Comparison of ENCODE assay signal across 11 mouse cellular contexts in the genomic region with DNA sequence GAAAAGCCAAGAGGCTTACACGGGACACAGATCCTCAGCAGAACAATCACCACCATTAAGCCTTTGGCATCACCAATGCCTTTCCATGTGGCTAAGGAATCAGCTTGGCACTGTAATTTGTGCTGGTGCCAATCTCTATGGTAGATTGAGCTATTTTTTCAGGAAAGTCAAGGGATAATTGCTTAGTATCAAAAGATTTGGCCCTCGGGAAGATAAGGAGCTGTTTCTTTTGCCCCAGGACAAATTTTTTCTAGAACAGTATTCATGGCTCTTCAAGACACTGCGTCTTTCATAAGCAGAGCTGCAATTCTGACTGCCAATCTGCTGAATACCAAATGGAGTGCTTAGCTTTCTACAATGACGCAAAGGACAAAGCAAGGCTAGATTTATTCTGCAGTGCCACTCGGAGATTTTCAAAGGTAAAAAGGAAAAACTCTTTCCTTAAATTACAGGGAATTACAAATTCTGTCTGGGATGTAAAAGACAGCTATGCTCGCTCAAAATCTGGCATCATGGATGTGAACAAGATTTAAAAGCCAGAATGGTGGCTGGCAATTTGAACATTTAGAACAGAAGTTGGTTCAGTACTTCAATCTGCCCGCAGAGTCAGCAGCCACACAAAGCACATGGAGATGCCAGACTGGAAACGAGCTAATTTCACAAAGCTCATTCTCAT. TPM values are rescaled to one million over a fixed set of nuclear protein-coding genes. Genes with fewer than 3 reads are reported as not detected.
DNase-seq lines count a peak whose midpoint lies in the region; ATAC-seq and TF ChIP-seq lines count a peak whose summit lies in the region.
"Had no signal": no experiment of that assay in that cellular context is flagged by ENCODE, and none has a peak within 500 bp of the region (broad histone marks: within the 10 kb centered on the region; RNA-seq: fewer than 3 reads in every experiment).

No protein-coding gene starts in this region.

- no peaks in the 10 kb centered on the region for H3K36me3 ChIP-seq in forebrain, postnatal 0 days (ENCODE audit: insufficient read depth)
- H3K36me3 ChIP-seq: lung, embryonic 15.5 days had no signal

- H3K9me3 ChIP-seq in forebrain, postnatal 0 days (ENCODE audit: low read length) = no peaks in the 10 kb centered on the region
- H3K9me3 ChIP-seq: lung, embryonic 15.5 days had no signal

- ATAC-seq in forebrain, postnatal 0 days = peak; percentile 93
- ATAC-seq: intestine, embryonic 16.5 days had no signal

- H3K4me1 ChIP-seq in forebrain, postnatal 0 days (ENCODE audit: insufficient read depth) = peaks cover 11% of the 10 kb centered on the region; the same call in 1 of the 2 replicates

- peak overlapping the region; percentile 20 for H3K4me2 ChIP-seq in forebrain, postnatal 0 days (ENCODE audit: low read depth)
- H3K4me2 ChIP-seq: lung, embryonic 15.5 days had no signal

- no peak overlapping the region for H3K4me3 ChIP-seq in forebrain, postnatal 0 days (ENCODE audit: low read depth, low read length)
- H3K4me3 ChIP-seq: lung, embryonic 15.5 days had no signal

- peak overlapping the region; percentile 96 for H3K27ac ChIP-seq in forebrain, postnatal 0 days (ENCODE audit: low read depth, low read length)
- H3K27ac ChIP-seq: lung, embryonic 15.5 days had no signal

- peak; percentile 4 for DNase-seq in embryo, embryonic 10.5 days (ENCODE audit: low spot score)
- DNase-seq in embryo, embryonic 9.5 days (ENCODE audit: extremely low spot score) = no peak
- DNase-seq in forebrain, postnatal 0 days = peak; percentile 94
- peak; percentile 25 to 56 for DNase-seq in left cerebral cortex, adult 9 months (ENCODE audit: low spot score in 2 of 2)
- DNase-seq in right cerebral cortex, postnatal 10 days (ENCODE audit: low spot score in 2 of 2) = peak; percentile 54 to 76
- no peak for DNase-seq in kidney, adult 8-10 months
- DNase-seq in testis, postnatal 10 days (ENCODE audit: low spot score) = no peak
- no peak for DNase-seq in kidney, postnatal 36 days

- peak overlapping the region; percentile 36 for H3K9ac ChIP-seq in forebrain, postnatal 0 days
- H3K9ac ChIP-seq: lung, embryonic 15.5 days had no signal

- no peaks in the 10 kb centered on the region for H3K27me3 ChIP-seq in forebrain, postnatal 0 days (ENCODE audit: insufficient read depth, low read length)
- H3K27me3 ChIP-seq: lung, embryonic 15.5 days had no signal

- 9% methylated on average over 8 of the region's 8 CpGs for WGBS in forebrain, postnatal 0 days

- TF ChIP-seq CTCF in forebrain, postnatal 0 days (IDR thresholded peaks at IDR 0.05; ENCODE audit: low read depth) = no peak

RNA-seq across cellular contexts. Expression of gene Gm28047, which starts 41.0 kb away (rescaled TPM):
- total RNA-seq in forebrain, postnatal 0 days (2014; rRNA removed) = not detected in 2 replicates
- polyA plus RNA-seq in forebrain, postnatal 0 days (2015; fragmentation: Nextera tagmentation; extraction: Ambion mirVana) = 0.74 TPM in 1 of 2 replicates, not detected in the other
- polyA plus RNA-seq: intestine, embryonic 16.5 days; lung, embryonic 15.5 days; stomach, embryonic 16.5 days had no signal

RNA-seq across cellular contexts. Expression of gene Atf7, which starts 41.4 kb away (rescaled TPM):
- 9.9 and 13.2 TPM in 2 replicates for total RNA-seq in forebrain, postnatal 0 days (2014; rRNA removed)
- 8.4 and 10.2 TPM in 2 replicates for polyA plus RNA-seq in forebrain, postnatal 0 days (2015; fragmentation: Nextera tagmentation; extraction: Ambion mirVana)

RNA-seq across cellular contexts. Expression of gene Npff, which starts 59.1 kb away (rescaled TPM):
- total RNA-seq in forebrain, postnatal 0 days (2014; rRNA removed) = 2.5 and 3.1 TPM in 2 replicates
- 1.5 and 1.7 TPM in 2 replicates for polyA plus RNA-seq in forebrain, postnatal 0 days (2015; fragmentation: Nextera tagmentation; extraction: Ambion mirVana)

Comparison
In these comparisons a context has a peak if more than half of its experiments do, and no peak if none do; other contexts are left out.
1. DNase-seq: peak in embryo, embryonic 10.5 days (single experiment), forebrain, postnatal 0 days (single experiment), left cerebral cortex, adult 9 months (2 of 2) and right cerebral cortex, postnatal 10 days (2 of 2); none in embryo, embryonic 9.5 days (single experiment), kidney, adult 8-10 months (0 of 2), testis, postnatal 10 days (single experiment) and kidney, postnatal 36 days (0 of 2).